Mouse (Mus musculus) hindbrain, embryonic 12.5 days (tissue): ENCODE results near the gene Ppp2r5a. TPM values are rescaled to one million over a fixed set of nuclear protein-coding genes. Genes with fewer than 3 reads are reported as not detected.

ENCODE experiments used
- ATAC-seq: fragments of 200-750 bp; cut with Nextera tagmentation; 2 replicates; pipeline ENCODE4 v1.8.0; 2017; ENCODE audit warnings: moderate TSS enrichment; ENCODE audit not compliant: low FRiP score
- H3K27ac ChIP-seq: fragments of 300-500 bp; sonication (generic); 2 replicates; pipeline ENCODE4 v1.5.1; 2016; ENCODE audit warnings: mild to moderate bottlenecking
- H3K27me3 ChIP-seq: fragments of 300-500 bp; sonication (generic); 2 replicates; pipeline ENCODE4 v1.6.1; 2016; ENCODE audit warnings: mild to moderate bottlenecking
- H3K36me3 ChIP-seq: fragments of 300-500 bp; sonication (generic); 2 replicates; pipeline ENCODE4 v1.6.1; 2016; ENCODE audit warnings: mild to moderate bottlenecking
- H3K4me1 ChIP-seq: fragments of 300-500 bp; sonication (generic); 2 replicates; pipeline ENCODE4 v1.6.1; 2016
- H3K4me2 ChIP-seq: fragments of 300-500 bp; sonication (generic); replicated peaks from 2 replicates; pipeline ENCODE4 v1.6.1; 2016; ENCODE audit warnings: mild to moderate bottlenecking
- H3K4me3 ChIP-seq: fragments of 300-500 bp; sonication (generic); 2 replicates; pipeline ENCODE4 v1.5.1; 2016; ENCODE audit warnings: mild to moderate bottlenecking
- H3K9ac ChIP-seq: fragments of 300-500 bp; sonication (generic); 2 replicates; pipeline ENCODE4 v1.6.1; 2016; ENCODE audit warnings: mild to moderate bottlenecking, moderate library complexity
- H3K9me3 ChIP-seq: fragments of 300-500 bp; sonication (generic); replicated peaks from 2 replicates; pipeline ENCODE4 v1.6.1; 2016; ENCODE audit warnings: mild to moderate bottlenecking
- WGBS: fragments of 180-500 bp; shearing (Covaris S2); methylation state at CpG from one replicate; pipeline ENCODE4 v1.1.7; 2016; 5-methylcytosine and 5-hydroxymethylcytosine counted together
- polyA plus RNA-seq: library from polyadenylated mRNA; unstranded; fragments of >200 nt; fragmentation: Nextera tagmentation; extraction: Ambion mirVana; gene quantifications from 2 replicates; pipeline ENCODE4 v1.2.1, GENCODE M21; 2016

Ppp2r5a gene
- polyA plus RNA-seq, 1 experiment from 2014 or later = 14.9 TPM

DNA sequence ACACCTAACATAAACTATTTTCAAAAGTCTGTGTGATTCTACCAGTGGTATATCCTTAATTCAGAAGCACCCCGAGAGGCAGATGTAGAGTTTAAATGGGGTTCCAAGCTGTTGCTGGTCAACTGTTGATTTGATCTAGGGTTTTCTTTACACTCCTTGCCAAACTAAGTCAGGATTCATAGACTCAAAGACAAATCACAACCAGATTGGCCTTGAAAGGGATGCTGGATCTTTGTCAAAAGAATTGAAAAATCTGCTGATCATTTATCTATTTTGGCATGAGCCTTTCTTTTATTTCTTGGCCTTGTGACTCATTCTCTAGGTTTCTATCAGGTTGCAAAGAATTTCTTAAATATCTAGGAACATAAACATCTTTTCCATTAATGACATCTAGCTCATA, 7.9 kb downstream of the Ppp2r5a start:
- ATAC-seq = no peak
- H3K27ac ChIP-seq = no peak overlapping the region
- WGBS = 38% methylated on average over 1 of the region's 1 CpGs
- H3K4me3 ChIP-seq = peak overlapping the region; percentile 79
- H3K4me2 ChIP-seq = peak overlapping the region; percentile 71
- 0 out of 2 replicates have a peak, but pooled peaks cover 4% of the 10 kb centered on the region for H3K27me3 ChIP-seq
- no peak overlapping the region for H3K9ac ChIP-seq
- no peaks in the 10 kb centered on the region for H3K9me3 ChIP-seq
- H3K36me3 ChIP-seq = no peaks in the 10 kb centered on the region
- H3K4me1 ChIP-seq = 0 out of 2 replicates have a peak, but pooled peaks cover 3% of the 10 kb centered on the region

DNA sequence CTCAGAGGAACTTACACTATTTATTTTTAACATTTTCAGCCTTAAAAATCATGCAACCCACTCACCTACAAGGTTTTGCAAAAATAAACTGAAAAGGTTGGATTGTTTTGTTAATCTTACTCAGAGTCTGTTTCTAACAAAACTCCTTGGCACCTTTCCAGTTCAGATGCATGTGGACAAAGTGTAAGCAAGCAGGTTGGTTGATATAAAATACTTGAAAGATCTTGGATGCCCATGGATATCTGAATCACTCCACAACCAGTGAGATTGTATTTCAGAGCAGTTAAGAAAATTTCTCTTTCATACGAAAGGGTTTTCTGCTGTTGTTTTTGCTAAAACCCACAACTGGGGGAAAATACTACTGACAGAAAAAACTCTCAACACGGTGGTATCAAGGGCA, 8.9 kb downstream of the Ppp2r5a start:
- no peak overlapping the region for H3K4me3 ChIP-seq
- 0 out of 2 replicates have a peak, but pooled peaks cover 4% of the 10 kb centered on the region for H3K27me3 ChIP-seq
- H3K4me1 ChIP-seq = 0 out of 2 replicates have a peak, but pooled peaks cover 3% of the 10 kb centered on the region
- H3K9ac ChIP-seq = no peak overlapping the region
- H3K36me3 ChIP-seq = no peaks in the 10 kb centered on the region
- H3K4me2 ChIP-seq = no peak overlapping the region
- WGBS = 72% methylated on average over 2 of the region's 2 CpGs
- no peak overlapping the region for H3K27ac ChIP-seq
- no peaks in the 10 kb centered on the region for H3K9me3 ChIP-seq
- ATAC-seq = no peak

DNA sequence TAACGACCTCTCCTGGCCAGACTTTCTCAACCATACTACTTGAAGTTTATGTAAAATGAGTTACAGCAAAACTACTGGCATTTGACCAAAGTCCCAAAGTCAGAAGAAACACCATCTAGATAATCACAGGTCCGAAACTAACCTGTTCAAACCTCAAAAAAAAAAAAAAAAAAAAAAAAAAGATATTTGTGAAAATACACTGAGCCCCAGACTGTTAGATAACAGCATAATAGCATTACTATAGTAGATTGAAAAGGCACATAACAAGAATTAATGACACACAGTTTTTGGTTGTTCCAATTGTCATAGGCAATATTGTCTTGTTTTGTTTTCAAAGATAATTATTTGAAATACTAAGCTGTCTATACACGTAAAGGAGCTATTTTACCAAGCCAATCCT, 9.5 kb downstream of the Ppp2r5a start:
- ATAC-seq = no peak
- H3K36me3 ChIP-seq = no peaks in the 10 kb centered on the region
- no peak overlapping the region for H3K4me3 ChIP-seq
- H3K4me2 ChIP-seq = no peak overlapping the region
- H3K9ac ChIP-seq = no peak overlapping the region
- 83% methylated on average over 3 of the region's 3 CpGs for WGBS
- H3K27me3 ChIP-seq = 0 out of 2 replicates have a peak, but pooled peaks cover 4% of the 10 kb centered on the region
- H3K9me3 ChIP-seq = no peaks in the 10 kb centered on the region
- 0 out of 2 replicates have a peak, but pooled peaks cover 3% of the 10 kb centered on the region for H3K4me1 ChIP-seq
- H3K27ac ChIP-seq = no peak overlapping the region

DNA sequence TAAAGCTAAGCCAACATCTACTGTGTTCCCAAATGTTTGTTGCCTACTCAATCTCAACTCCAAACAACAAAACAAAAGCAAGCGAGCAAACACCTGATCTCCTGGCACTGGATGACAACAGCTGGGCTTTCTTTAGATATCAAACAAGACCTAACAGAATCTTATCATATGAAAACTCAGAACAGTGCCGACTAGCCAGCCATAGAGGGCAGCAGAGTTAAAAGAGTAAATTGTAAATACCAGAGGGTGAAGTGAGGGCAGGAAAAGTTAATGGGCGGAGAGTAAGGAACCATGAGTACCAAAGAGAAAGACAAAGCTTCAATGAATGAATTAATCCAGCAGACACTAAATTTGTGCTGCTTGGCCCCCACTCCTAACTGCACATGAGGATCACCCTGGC, 11.8 kb downstream of the Ppp2r5a start:
- ATAC-seq = no peak

DNA sequence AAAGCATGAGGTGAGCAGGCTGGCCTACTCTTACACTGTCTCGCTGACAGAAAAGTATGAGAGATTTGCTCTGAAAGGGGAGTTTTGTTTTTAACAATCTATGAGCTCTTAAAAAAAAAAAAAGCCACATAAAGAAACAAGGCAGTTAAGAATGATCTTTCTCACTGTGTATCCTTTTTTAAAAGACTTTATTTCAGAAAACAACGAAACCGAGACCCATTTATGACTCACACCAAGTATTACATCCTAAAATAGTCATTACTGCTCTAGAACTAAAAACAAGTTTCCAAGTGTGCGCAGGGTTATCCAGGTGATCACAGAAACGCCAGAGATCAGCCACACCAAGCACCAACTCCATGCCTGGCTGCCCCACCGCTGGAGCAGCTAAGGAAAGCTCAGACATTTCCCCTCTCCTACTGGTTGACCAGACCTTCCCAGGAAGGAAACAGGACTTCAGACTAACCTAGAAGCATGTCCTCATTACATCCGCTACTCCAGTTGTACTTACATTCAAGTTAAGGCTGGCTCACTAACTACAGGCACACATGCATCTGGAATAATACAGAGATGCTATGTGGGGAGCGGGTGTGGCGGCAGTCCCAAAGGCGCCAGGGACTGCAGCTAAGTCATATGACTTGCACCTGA, 18.2 kb downstream of the Ppp2r5a start:
- H3K9me3 ChIP-seq = no peaks in the 10 kb centered on the region
- 96% methylated on average over 10 of the region's 10 CpGs for WGBS
- no peak for ATAC-seq

More for the DNA sequence above, 11.8 kb downstream of the Ppp2r5a start:
- no peak overlapping the region for H3K9ac ChIP-seq
- 0 out of 2 replicates have a peak, but pooled peaks cover 4% of the 10 kb centered on the region for H3K27me3 ChIP-seq
- no peaks in the 10 kb centered on the region for H3K4me1 ChIP-seq
- no peak overlapping the region for H3K4me3 ChIP-seq
- H3K9me3 ChIP-seq = no peaks in the 10 kb centered on the region
- no peak overlapping the region for H3K27ac ChIP-seq
- whole genome bisulfite sequencing = 20% methylated on average over 3 of the region's 3 CpGs
- no peaks in the 10 kb centered on the region for H3K36me3 ChIP-seq
- H3K4me2 ChIP-seq = no peak overlapping the region

DNA sequence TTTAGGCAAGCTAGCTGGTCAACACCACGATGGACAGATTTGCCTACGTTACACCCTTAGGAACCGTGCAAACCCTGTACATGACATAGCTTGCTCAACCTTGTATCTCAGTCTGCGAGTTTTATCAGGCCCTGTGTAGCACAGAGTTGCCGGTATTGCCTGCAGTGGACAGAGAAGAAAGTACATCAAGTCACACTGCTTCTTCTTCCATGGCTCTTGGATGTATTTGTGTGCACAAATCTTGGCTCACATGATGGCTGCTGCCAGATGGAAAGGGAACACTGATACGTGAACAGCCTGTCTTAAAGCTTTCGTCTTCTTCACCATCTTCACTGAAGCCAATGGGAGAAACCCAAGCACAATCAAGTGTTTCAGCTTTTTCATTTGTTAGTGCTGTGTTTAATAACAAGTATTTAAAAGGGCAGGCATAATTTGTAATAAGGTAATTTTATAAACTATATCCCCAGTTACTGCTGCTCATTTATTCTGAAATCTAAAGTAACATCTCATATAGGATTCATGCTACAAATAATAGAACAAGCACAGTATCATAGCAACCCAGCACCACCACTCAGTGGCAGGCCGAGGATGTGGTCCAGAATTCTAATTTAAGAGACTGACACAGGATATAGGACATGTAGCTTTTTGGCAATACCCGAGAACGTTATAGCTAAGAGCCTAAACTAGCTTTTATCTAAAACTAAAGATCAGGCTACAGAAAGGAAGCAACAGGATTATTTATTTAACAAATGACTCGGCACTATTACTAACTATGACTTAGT, 20.9 kb downstream of the Ppp2r5a start:
- Histone ChIP-seq H3K36me3 (no peaks in the 10 kb centered on the region), H3K27ac (no peak overlapping the region), H3K9me3 (no peaks in the 10 kb centered on the region), H3K27me3 (no peaks in the 10 kb centered on the region), H3K9ac (no peak overlapping the region), H3K4me3 (no peak overlapping the region), H3K4me2 (no peak overlapping the region), H3K4me1 (no peaks in the 10 kb centered on the region; the same call in 1 of the 2 replicates)
- 89% methylated on average over 11 of the region's 11 CpGs for WGBS
- no peak for ATAC-seq

More for the DNA sequence above, 18.2 kb downstream of the Ppp2r5a start:
- Histone ChIP-seq H3K4me3 (no peak overlapping the region), H3K9ac (no peak overlapping the region), H3K36me3 (no peaks in the 10 kb centered on the region), H3K27ac (no peak overlapping the region), H3K27me3 (no peaks in the 10 kb centered on the region), H3K4me2 (no peak overlapping the region), H3K4me1 (no peaks in the 10 kb centered on the region; the same call in 1 of the 2 replicates)

DNA sequence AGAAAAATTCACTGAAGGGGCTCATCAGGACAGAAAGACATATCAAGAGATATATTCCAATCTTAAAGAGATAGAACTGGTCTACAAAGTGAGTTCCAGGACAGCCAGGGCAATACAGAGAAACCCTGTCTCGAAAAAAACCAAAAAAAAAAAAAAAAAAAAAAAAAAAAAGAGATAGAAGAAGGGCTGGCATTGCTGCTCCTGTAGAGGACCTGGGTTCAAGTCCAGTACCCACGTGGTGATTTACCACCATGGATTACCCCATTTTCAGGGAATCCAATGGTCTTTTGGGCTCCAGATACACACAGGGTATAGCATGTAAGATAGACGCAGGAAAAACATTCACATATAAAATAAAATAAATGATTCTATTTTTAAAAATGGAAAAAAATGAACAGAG, 22.2 kb downstream of the Ppp2r5a start:
- no peaks in the 10 kb centered on the region for H3K9me3 ChIP-seq
- 84% methylated on average over 3 of the region's 3 CpGs for WGBS
- H3K4me2 ChIP-seq = no peak overlapping the region
- no peaks in the 10 kb centered on the region; the same call in 1 of the 2 replicates for H3K4me1 ChIP-seq
- no peak overlapping the region for H3K9ac ChIP-seq
- no peaks in the 10 kb centered on the region for H3K27me3 ChIP-seq
- no peaks in the 10 kb centered on the region for H3K36me3 ChIP-seq
- H3K4me3 ChIP-seq = no peak overlapping the region
- no peak overlapping the region for H3K27ac ChIP-seq
- ATAC-seq = no peak

DNA sequence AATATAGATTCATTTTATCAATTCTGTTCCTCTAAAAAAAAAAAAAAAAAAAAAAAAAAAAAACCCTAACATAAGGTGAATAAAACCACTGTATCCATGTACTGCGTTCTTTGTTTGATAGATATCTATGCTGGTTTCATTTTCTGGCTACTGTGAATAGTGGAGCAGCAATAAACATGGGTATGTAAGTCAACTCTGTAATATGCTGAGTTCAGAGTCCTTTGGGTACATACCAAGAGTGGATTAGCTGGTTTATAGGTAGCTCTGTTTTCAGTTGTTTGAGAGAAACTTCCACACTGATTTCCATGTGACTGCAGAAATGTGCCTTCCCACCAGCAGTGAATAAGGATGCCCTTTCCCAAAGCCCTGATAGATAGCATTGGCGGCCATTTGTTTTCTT, 25.0 kb downstream of the Ppp2r5a start:
- no peaks in the 10 kb centered on the region; the same call in 1 of the 2 replicates for H3K4me1 ChIP-seq
- 91% methylated on average over 2 of the region's 2 CpGs for WGBS

DNA sequence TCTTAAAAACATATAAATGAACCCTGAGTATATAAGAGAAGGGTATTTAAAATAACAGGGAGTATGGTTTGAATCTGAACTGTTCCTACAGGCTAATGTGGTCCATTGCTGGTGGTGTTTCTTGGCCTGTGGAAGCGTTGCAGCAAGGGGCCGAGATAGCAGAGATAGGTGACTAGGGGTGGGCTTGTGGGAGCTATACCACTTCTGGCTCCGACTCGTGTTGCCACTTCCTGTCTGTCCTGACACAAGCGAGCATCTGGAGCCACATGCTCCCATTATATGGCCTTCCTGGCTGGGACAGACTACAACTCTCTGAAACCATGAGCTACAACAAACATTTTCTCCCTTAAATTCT, 27.5 kb downstream of the Ppp2r5a start:
- H3K27me3 ChIP-seq = no peaks in the 10 kb centered on the region
- H3K4me2 ChIP-seq = no peak overlapping the region
- H3K9ac ChIP-seq = no peak overlapping the region
- ATAC-seq = no peak
- WGBS = 94% methylated on average over 5 of the region's 5 CpGs
- no peak overlapping the region for H3K4me3 ChIP-seq
- no peaks in the 10 kb centered on the region for H3K36me3 ChIP-seq
- H3K9me3 ChIP-seq = no peaks in the 10 kb centered on the region
- H3K27ac ChIP-seq = no peak overlapping the region
- no peaks in the 10 kb centered on the region for H3K4me1 ChIP-seq

More for the DNA sequence above, 25.0 kb downstream of the Ppp2r5a start:
- H3K4me3 ChIP-seq = no peak overlapping the region
- no peaks in the 10 kb centered on the region for H3K9me3 ChIP-seq
- no peaks in the 10 kb centered on the region for H3K36me3 ChIP-seq
- no peaks in the 10 kb centered on the region for H3K27me3 ChIP-seq
- H3K4me2 ChIP-seq = no peak overlapping the region
- ATAC-seq = no peak
- H3K27ac ChIP-seq = no peak overlapping the region
- H3K9ac ChIP-seq = no peak overlapping the region

DNA sequence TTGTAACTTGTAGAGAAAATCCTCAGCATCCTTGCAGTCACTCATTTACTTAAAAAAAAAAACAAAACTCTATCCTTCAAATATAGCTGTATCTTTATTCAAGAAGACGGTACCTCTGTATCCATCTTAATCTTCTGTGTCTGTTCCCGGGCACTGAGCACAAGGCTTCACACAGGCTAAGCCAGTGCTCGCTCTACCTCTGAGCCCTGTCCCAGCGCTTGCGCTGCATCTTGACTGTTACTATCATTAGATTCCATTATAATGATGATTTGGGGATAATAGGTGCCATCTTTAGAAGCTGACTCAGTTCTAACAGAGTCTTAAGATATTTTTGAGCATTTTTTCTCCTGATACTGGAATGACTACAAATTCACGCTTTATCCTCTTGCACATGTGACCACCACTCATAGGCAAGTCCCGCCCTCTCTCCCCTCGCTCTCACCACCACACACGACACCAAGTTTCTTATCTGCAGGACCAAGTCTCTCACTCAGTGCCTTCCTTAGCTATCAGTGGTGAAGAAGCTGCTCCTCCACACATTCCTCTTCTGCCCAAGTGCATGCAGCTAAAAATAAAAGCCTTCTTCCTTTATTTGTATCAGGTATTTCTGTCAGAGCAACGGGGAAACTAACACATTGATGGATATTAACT, 28.0 kb downstream of the Ppp2r5a start:
- Histone ChIP-seq H3K9me3 (no peaks in the 10 kb centered on the region), H3K36me3 (no peaks in the 10 kb centered on the region), H3K27ac (no peak overlapping the region), H3K4me1 (no peaks in the 10 kb centered on the region), H3K4me3 (no peak overlapping the region), H3K4me2 (no peak overlapping the region), H3K27me3 (no peaks in the 10 kb centered on the region), H3K9ac (no peak overlapping the region)
- ATAC-seq = no peak
- WGBS = 88% methylated on average over 10 of the region's 10 CpGs

DNA sequence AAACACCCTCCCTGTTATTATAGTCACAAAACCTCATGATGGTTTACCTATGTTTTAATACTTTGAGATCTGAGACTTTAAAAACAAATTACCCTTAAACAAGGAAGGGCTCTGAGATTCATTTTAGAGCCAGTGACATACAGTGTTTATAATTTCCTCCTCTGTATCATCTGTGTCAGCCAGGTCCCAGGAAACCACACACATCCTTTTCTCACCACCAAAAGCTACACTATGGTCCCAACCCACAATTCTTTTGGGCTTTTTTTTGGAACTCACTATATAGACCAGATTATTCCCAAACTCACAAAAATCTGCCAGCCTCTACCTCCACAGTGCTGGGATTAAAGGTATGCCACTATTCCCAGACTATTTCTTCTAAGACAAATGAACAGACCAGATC, 33.9 kb downstream of the Ppp2r5a start:
- Histone ChIP-seq H3K4me1 (no peaks in the 10 kb centered on the region), H3K36me3 (peaks cover 3% of the 10 kb centered on the region; the same call in 1 of the 2 replicates), H3K4me3 (no peak overlapping the region), H3K9me3 (no peaks in the 10 kb centered on the region), H3K27me3 (no peaks in the 10 kb centered on the region), H3K9ac (no peak overlapping the region), H3K4me2 (no peak overlapping the region), H3K27ac (no peak overlapping the region)
- no peak for ATAC-seq

DNA sequence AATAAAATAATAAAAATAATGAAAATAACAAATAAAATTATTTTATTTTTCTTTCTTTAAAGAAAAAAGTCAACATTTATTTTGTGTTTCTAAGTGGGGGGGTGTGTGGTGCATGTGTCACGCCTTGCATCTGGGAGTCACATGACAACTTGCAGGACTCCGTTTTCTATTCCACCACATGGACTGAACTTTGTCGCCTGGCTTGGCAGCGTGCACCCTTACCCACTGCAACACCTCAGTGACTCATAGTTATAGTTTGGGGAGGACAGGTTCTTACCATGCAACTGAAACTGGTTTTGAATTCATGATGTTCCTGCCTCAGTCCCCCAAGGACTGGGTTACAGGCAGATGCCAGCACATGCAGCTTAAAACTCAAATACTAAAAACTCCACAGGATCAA, 34.9 kb downstream of the Ppp2r5a start:
- WGBS = 95% methylated on average over 4 of the region's 4 CpGs
- no peak overlapping the region for H3K4me3 ChIP-seq
- H3K27ac ChIP-seq = no peak overlapping the region
- no peak for ATAC-seq
- H3K27me3 ChIP-seq = no peaks in the 10 kb centered on the region
- H3K36me3 ChIP-seq = peaks cover 3% of the 10 kb centered on the region; the same call in 1 of the 2 replicates
- H3K9me3 ChIP-seq = no peaks in the 10 kb centered on the region
- H3K9ac ChIP-seq = no peak overlapping the region
- no peak overlapping the region for H3K4me2 ChIP-seq
- H3K4me1 ChIP-seq = no peaks in the 10 kb centered on the region
